Mouse (Mus musculus) adrenal gland, postnatal 36 days (tissue): ENCODE measurements around the gene Strap. TPM values are rescaled to one million over a fixed set of nuclear protein-coding genes. Genes with fewer than 3 reads are reported as not detected.
A peak's percentile ranks its signal among the peaks of the same experiment; 100 is the strongest.

Experiments used
- DNase-seq, 2 experiments: peaks; one replicate each; pipeline ENCODE4 v3.0.0; 2021; ENCODE audit warnings: mixed read lengths in 1 of 2
- total RNA-seq, 2 experiments: library from RNA; stranded (reverse); gene quantifications; 2 replicates each; pipeline ENCODE4 v1.2.3; 2021

Strap gene
- total RNA-seq, 2 experiments from 2014 or later, result 120 to 128 TPM

GRCm38 (mm10) chr6:137722220-137722931, 12.5 kb upstream of the Strap start:
- no peak for DNase-seq

- DNase-seq, result peak; percentile 23 to 43
These were observed 11.0 kb upstream of the Strap start for GRCm38 (mm10) chr6:137723898-137724297.

- DNase-seq, result peak in 1 of 2 experiments; percentile 9
These were observed 425 bp upstream of the Strap start for GRCm38 (mm10) chr6:137734460-137734845.

GRCm38 (mm10) chr6:137735671-137736238, 877 bp downstream of the Strap start:
- peak in 1 of 2 experiments; percentile 18 for DNase-seq

- no peak for DNase-seq
These were observed 6.1 kb downstream of the Strap start for GRCm38 (mm10) chr6:137740972-137741371.

- DNase-seq, result no peak
These were observed 9.8 kb downstream of the Strap start for GRCm38 (mm10) chr6:137744700-137745099.

- DNase-seq, result peak in 1 of 2 experiments; percentile 35
These were observed 12.5 kb downstream of the Strap start for GRCm38 (mm10) chr6:137747174-137747928.

GRCm38 (mm10) chr6:137751551-137752274, 16.8 kb downstream of the Strap start:
- no peak for DNase-seq

GRCm38 (mm10) chr6:137752275-137752655, 17.4 kb downstream of the Strap start:
- no peak for DNase-seq

GRCm38 (mm10) chr6:137754056-137754856, 19.4 kb downstream of the Strap start, which contains the start of gene Dera:
TSS of gene Dera (plus strand) at chr6:137754546.
- DNase-seq, result peak; percentile 92 to 95

GRCm38 (mm10) chr6:137754857-137755232, 20.0 kb downstream of the Strap start:
- DNase-seq, result no peak

GRCm38 (mm10) chr6:137756310-137756709, 21.4 kb downstream of the Strap start:
- DNase-seq, result peak in 1 of 2 experiments; percentile 39

- no peak for DNase-seq
These were observed 23.0 kb downstream of the Strap start for GRCm38 (mm10) chr6:137757891-137758290.

- no peak for DNase-seq
These were observed 24.8 kb downstream of the Strap start for GRCm38 (mm10) chr6:137759681-137760080.

- no peak for DNase-seq
These were observed 26.1 kb downstream of the Strap start for GRCm38 (mm10) chr6:137760966-137761365.

GRCm38 (mm10) chr6:137764572-137765210, 29.8 kb downstream of the Strap start:
- no peak for DNase-seq

- no peak for DNase-seq
These were observed 31.3 kb downstream of the Strap start for GRCm38 (mm10) chr6:137766177-137766576.

- no peak for DNase-seq
These were observed 36.9 kb downstream of the Strap start for GRCm38 (mm10) chr6:137771621-137772250.

GRCm38 (mm10) chr6:137772918-137773636, 38.2 kb downstream of the Strap start:
- no peak for DNase-seq

GRCm38 (mm10) chr6:137773637-137774028, 38.8 kb downstream of the Strap start:
- DNase-seq, result no peak
